Mouse (Mus musculus): ENCODE data around the gene Fermt3. TPM values are rescaled to one million over a fixed set of nuclear protein-coding genes. Genes with fewer than 3 reads are reported as not detected.
A peak's percentile ranks its signal among the peaks of the same experiment; 100 is the strongest.

The Fermt3 gene
- polyA plus RNA-seq, 2 experiments from 2014 or later, result 208 to 288 TPM

GRCm38 (mm10) chr19:6970460-6971085, 48.7 kb downstream of the Fermt3 start:
- peak; percentile 16 for ATAC-seq

GRCm38 (mm10) chr19:6969665-6970381, 49.4 kb downstream of the Fermt3 start:
- peak; percentile 36 for ATAC-seq

GRCm38 (mm10) chr19:6969291-6969664, 50.0 kb downstream of the Fermt3 start:
- ATAC-seq, result no peak

- ATAC-seq, result no peak
These were observed 50.6 kb downstream of the Fermt3 start for GRCm38 (mm10) chr19:6968491-6969271.

- ATAC-seq, result no peak
These were observed 62.8 kb downstream of the Fermt3 start for GRCm38 (mm10) chr19:6956461-6956860.

GRCm38 (mm10) chr19:6955424-6955823, 63.8 kb downstream of the Fermt3 start:
- ATAC-seq, result no peak

- ATAC-seq, result no peak
These were observed 65.2 kb downstream of the Fermt3 start for GRCm38 (mm10) chr19:6954046-6954445.

GRCm38 (mm10) chr19:6952712-6953037, 66.6 kb downstream of the Fermt3 start:
- ATAC-seq, result peak; percentile 26

GRCm38 (mm10) chr19:6951994-6952711, 67.1 kb downstream of the Fermt3 start:
- no peak for ATAC-seq

GRCm38 (mm10) chr19:6951381-6951968, 67.8 kb downstream of the Fermt3 start:
- ATAC-seq, result peak; percentile 46

- ATAC-seq, result peak; percentile 21
These were observed 68.6 kb downstream of the Fermt3 start for GRCm38 (mm10) chr19:6950613-6951153.

GRCm38 (mm10) chr19:6949951-6950350, 69.3 kb downstream of the Fermt3 start:
- no peak for ATAC-seq

GRCm38 (mm10) chr19:6949532-6949931, 69.7 kb downstream of the Fermt3 start:
- no peak for ATAC-seq

Other genes with a start within 250 kb of the Fermt3 start
- gene Rps6ka4, start 178.8 kb downstream of the Fermt3 start, polyA plus RNA-seq (2017; shearing (Covaris generic)), result 1 to 10 TPM; 6.2 to 9.2 TPM
- 1 to 10 TPM; 3.8 to 6.5 TPM for gene Ccdc88b, start 161.3 kb downstream of the Fermt3 start, polyA plus RNA-seq (2017; shearing (Covaris generic))
- gene Trmt112, start 109.8 kb downstream of the Fermt3 start, polyA plus RNA-seq (2017; shearing (Covaris generic)), result 100 to 1,000 TPM; 183 to 217 TPM
- gene Prdx5, start 109.4 kb downstream of the Fermt3 start, polyA plus RNA-seq (2017; shearing (Covaris generic)), result 100 to 1,000 TPM; 244 to 253 TPM
- gene Esrra, start 97.7 kb downstream of the Fermt3 start, polyA plus RNA-seq (2017; shearing (Covaris generic)), result 1 to 10 TPM; 3.1 to 3.8 TPM
- not detected for gene Catsperz, start 94.1 kb downstream of the Fermt3 start, polyA plus RNA-seq (2017; shearing (Covaris generic))
- not detected for gene Kcnk4, start 85.0 kb downstream of the Fermt3 start, polyA plus RNA-seq (2017; shearing (Covaris generic))
- 10 to 100 TPM; 42.6 to 60.5 TPM for gene Bad, start 77.6 kb downstream of the Fermt3 start, polyA plus RNA-seq (2017; shearing (Covaris generic))
- 10 to 100 TPM in 1 of 2 experiments, 1 to 10 TPM in 1; 9.8 to 11.5 TPM for gene Gpr137, start 77.0 kb downstream of the Fermt3 start, polyA plus RNA-seq (2017; shearing (Covaris generic))
- gene Ppp1r14b, start 44.5 kb downstream of the Fermt3 start, polyA plus RNA-seq (2017; shearing (Covaris generic)), result 10 to 100 TPM; 14.2 to 26.1 TPM
- 1 to 10 TPM; 3.2 to 5.1 TPM for gene Plcb3, start 43.0 kb downstream of the Fermt3 start, polyA plus RNA-seq (2017; shearing (Covaris generic))
- 10 to 100 TPM; 54.3 to 76.4 TPM for gene Fkbp2, start 39.0 kb downstream of the Fermt3 start, polyA plus RNA-seq (2017; shearing (Covaris generic))
- gene Vegfb, start 31.8 kb downstream of the Fermt3 start, polyA plus RNA-seq (2017; shearing (Covaris generic)), result 1 to 10 TPM; 2.5 to 2.6 TPM
- gene Dnajc4, start 26.9 kb downstream of the Fermt3 start, polyA plus RNA-seq (2017; shearing (Covaris generic)), result 10 to 100 TPM; 44.8 to 46.0 TPM
- gene Nudt22, start 23.4 kb downstream of the Fermt3 start, polyA plus RNA-seq (2017; shearing (Covaris generic)), result 10 to 100 TPM; 29.8 to 33.4 TPM
- gene Trpt1, start 23.3 kb downstream of the Fermt3 start, polyA plus RNA-seq (2017; shearing (Covaris generic)), result 1 to 10 TPM; 4.5 to 7.3 TPM
- 100 to 1,000 TPM; 105 to 165 TPM for gene Stip1, start 20.5 kb upstream of the Fermt3 start, polyA plus RNA-seq (2017; shearing (Covaris generic))
- 1 to 10 TPM in 1 of 2 experiments, under 1 TPM in 1; 0.82 to 2.6 TPM for gene Macrod1, start 37.3 kb upstream of the Fermt3 start, polyA plus RNA-seq (2017; shearing (Covaris generic))
- gene Flrt1, start 86.3 kb upstream of the Fermt3 start, polyA plus RNA-seq (2017; shearing (Covaris generic)), result not detected
- 100 to 1,000 TPM; 157 to 170 TPM for gene Otub1, start 186.8 kb upstream of the Fermt3 start, polyA plus RNA-seq (2017; shearing (Covaris generic))
- gene Cox8a, start 198.1 kb upstream of the Fermt3 start, polyA plus RNA-seq (2017; shearing (Covaris generic)), result 100 to 1,000 TPM; 387 to 411 TPM
- 10 to 100 TPM; 28.0 to 29.3 TPM for gene Naa40, start 221.7 kb upstream of the Fermt3 start, polyA plus RNA-seq (2017; shearing (Covaris generic))
- not detected for gene Rcor2, start 247.9 kb upstream of the Fermt3 start, polyA plus RNA-seq (2017; shearing (Covaris generic))

Data from activated CD4-positive, CD25-positive, alpha-beta regulatory T cell, adult 4 months (primary cell).